Mouse (Mus musculus): ENCODE measurements at regions not wholly inside any gene's neighbourhood (a gene's known extent, or its start where the extent isn't known, plus 50 kb on each side); places are given as distances from the start of the nearest gene placed in this dataset.

GRCm38 (mm10) chr13:60425556-60425955, 176.2 kb upstream of the Dapk1 start:
- TF ChIP-seq CTCF (IDR thresholded peaks at IDR 0.05; ENCODE audit: low read depth, low read length): no peak
- TF ChIP-seq POLR2A (IDR thresholded peaks at IDR 0.05; ENCODE audit: extremely low read depth, insufficient read depth, low read length): no peak

Measured in liver, adult 2 months (tissue).